Mouse (Mus musculus) limb, embryonic 15.5 days (tissue): ENCODE measurements around the gene Foxo4. TPM values are rescaled to one million over a fixed set of nuclear protein-coding genes. Genes with fewer than 3 reads are reported as not detected.
A peak's percentile ranks its signal among the peaks of the same experiment; 100 is the strongest.

Source experiments
- ATAC-seq: fragments of 200-750 bp; cut with Nextera tagmentation; 2 replicates; pipeline ENCODE4 v1.8.0; 2017; ENCODE audit warnings: low read depth, moderate TSS enrichment; ENCODE audit not compliant: insufficient number of reproducible peaks, low FRiP score, low TSS enrichment
- H3K27ac ChIP-seq: fragments of 300-500 bp; sonication (generic); 2 replicates; pipeline ENCODE4 v1.5.1; 2015; ENCODE audit warnings: moderate library complexity, mild to moderate bottlenecking, inconsistent platforms
- H3K27me3 ChIP-seq: fragments of 300-500 bp; sonication (generic); 2 replicates; pipeline ENCODE4 v1.6.1; 2015; ENCODE audit warnings: inconsistent platforms
- H3K36me3 ChIP-seq: fragments of 300-500 bp; sonication (generic); 2 replicates; pipeline ENCODE4 v1.6.1; 2015; ENCODE audit warnings: inconsistent platforms
- H3K4me1 ChIP-seq: fragments of 300-500 bp; sonication (generic); 2 replicates; pipeline ENCODE4 v1.6.1; 2015; ENCODE audit warnings: inconsistent platforms
- H3K4me2 ChIP-seq: fragments of 300-500 bp; sonication (generic); 2 replicates; pipeline ENCODE4 v1.6.1; 2015; ENCODE audit warnings: mild to moderate bottlenecking, inconsistent platforms
- H3K4me3 ChIP-seq: fragments of 300-500 bp; sonication (generic); 2 replicates; pipeline ENCODE4 v1.5.1; 2015; ENCODE audit warnings: mild to moderate bottlenecking, inconsistent platforms
- H3K9ac ChIP-seq: fragments of 300-500 bp; sonication (generic); 2 replicates; pipeline ENCODE4 v1.6.1; 2015; ENCODE audit warnings: inconsistent platforms
- H3K9me3 ChIP-seq: fragments of 300-500 bp; sonication (generic); 2 replicates; pipeline ENCODE4 v1.6.1; 2016; ENCODE audit warnings: inconsistent platforms
- WGBS: fragments of 180-500 bp; shearing (Covaris S2); methylation state at CpG from one replicate; pipeline ENCODE4 v1.1.7; 2015; 5-methylcytosine and 5-hydroxymethylcytosine counted together
- polyA plus RNA-seq: library from polyadenylated mRNA; unstranded; fragments of >200 nt; fragmentation: Nextera tagmentation; extraction: Ambion mirVana; gene quantifications from 2 replicates; pipeline ENCODE4 v1.2.1, GENCODE M21; 2015

Foxo4 gene
- polyA plus RNA-seq, 1 experiment from 2014 or later: 3.7 TPM

DNA sequence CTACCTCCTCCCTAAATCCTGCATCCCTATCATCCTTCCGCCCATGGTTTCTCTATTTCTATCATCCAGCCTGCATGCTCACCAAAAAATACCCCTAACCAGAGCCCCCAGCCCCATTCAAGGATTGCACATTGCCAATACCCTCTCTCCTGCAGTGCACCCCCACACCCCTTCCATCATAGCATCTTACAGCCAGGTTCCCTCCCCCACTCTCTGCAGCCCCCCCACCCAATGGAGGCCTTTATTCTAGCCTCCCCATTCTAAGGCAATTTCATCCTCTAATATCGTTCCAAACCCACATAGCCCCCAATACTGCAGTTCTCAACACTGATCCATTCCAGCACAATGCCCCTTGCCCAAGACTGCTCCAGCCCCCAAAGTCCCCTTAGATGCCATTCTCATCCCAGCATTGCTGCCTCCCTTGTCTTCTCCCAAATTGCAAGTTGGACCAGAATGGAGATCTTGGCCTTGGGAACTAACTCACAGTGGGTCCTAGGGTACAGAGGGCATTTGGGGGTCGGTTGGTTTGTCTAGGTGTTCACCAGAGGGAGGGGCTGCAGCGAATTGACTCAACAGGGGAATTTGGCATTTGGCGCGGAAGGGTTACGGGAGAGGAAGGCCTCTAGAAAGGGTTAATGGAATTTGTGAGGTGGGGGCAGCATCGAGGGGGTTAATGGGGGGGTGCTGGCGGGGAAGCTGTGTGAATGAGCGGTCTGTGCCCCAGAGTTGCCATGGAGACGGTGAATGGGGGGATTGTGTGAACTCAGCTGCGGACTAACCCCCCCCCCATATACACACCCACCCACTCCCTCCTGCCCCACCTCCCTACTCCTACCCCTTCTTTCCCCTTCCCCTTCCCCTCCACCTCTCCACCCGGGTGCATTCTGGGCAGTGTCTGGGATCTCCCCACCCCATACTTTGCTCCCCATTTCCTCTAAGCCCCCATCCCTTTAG is 45.4 kb downstream of the Foxo4 start:
- WGBS: 35% methylated on average over 9 of the region's 13 CpGs

DNA sequence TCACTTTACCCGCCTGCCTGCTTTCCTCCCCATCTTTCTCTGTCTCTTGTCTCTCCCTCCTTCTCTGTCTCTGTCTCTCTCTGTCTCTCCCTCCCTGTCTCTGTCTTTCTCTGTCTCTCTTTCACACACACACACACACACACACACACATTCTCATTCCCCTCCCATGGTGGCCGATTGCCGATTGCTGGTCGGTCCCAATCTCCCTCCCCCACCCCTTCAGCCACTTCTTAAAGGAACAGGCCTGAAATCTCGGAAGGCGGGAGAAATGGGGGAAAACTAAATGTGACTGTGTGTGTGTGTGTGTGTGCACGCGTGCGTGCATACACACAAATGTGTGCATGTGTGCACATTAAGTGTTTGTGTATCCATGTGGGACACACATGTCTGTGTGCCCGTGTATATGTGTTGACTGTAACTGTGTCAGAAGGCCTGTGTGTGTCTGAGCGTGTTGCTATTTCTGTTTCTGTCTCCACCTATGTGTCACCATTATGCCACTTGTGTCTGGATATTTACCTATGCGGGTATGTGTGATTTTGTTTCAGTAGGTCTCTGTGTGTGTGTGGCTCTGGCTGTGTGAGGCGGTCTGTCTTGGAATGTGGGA is 46.2 kb downstream of the Foxo4 start:
- ATAC-seq: no peak

More for the DNA sequence above, 45.4 kb downstream of the Foxo4 start:
- H3K27me3 ChIP-seq: peaks cover 20% of the 10 kb centered on the region
- H3K4me1 ChIP-seq: peaks cover 13% of the 10 kb centered on the region
- H3K9me3 ChIP-seq: no peaks in the 10 kb centered on the region
- H3K4me3 ChIP-seq: peak overlapping the region; percentile 43
- ATAC-seq: peak; percentile 70
- peak overlapping the region; percentile 74 for H3K27ac ChIP-seq
- H3K9ac ChIP-seq: no peak overlapping the region
- peaks cover 14% of the 10 kb centered on the region; the same call in 1 of the 2 replicates for H3K36me3 ChIP-seq
- peak overlapping the region; percentile 39 for H3K4me2 ChIP-seq

DNA sequence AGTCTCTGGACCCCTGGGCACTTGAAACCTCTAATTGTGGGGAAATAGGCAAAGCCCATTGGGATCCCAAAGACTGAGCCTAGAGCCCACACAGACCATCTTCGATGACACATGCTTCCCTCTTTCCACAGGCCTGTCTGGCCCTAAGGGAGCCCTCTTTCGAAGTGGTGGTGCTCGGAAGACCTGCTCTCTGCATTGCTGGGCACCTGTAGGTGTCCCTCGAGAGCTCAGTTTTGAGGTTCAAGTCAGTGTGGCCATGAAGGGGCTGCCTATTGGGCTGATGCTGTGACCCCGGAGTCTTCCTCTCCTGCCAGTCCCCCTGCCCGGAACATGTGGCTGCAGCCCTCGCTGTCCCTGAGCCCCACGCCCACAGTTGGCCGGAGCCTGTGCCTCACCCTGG is 47.3 kb downstream of the Foxo4 start:
- WGBS: 79% methylated on average over 9 of the region's 9 CpGs
- peaks cover 20% of the 10 kb centered on the region; the same call in 1 of the 2 replicates for H3K27me3 ChIP-seq
- peaks cover 13% of the 10 kb centered on the region for H3K4me1 ChIP-seq
- H3K9me3 ChIP-seq: no peaks in the 10 kb centered on the region
- H3K36me3 ChIP-seq: peaks cover 9% of the 10 kb centered on the region; the same call in 1 of the 2 replicates
- no peak overlapping the region for H3K9ac ChIP-seq
- H3K4me3 ChIP-seq: no peak overlapping the region
- ATAC-seq: no peak
- H3K27ac ChIP-seq: no peak overlapping the region
- no peak overlapping the region; the same call in 1 of the 2 replicates for H3K4me2 ChIP-seq

More for the DNA sequence above, 46.2 kb downstream of the Foxo4 start:
- peak overlapping the region; percentile 47; the same call in 1 of the 2 replicates for H3K27ac ChIP-seq
- H3K9ac ChIP-seq: no peak overlapping the region
- H3K4me1 ChIP-seq: peaks cover 13% of the 10 kb centered on the region
- H3K27me3 ChIP-seq: peaks cover 17% of the 10 kb centered on the region; the same call in 1 of the 2 replicates
- no peaks in the 10 kb centered on the region for H3K9me3 ChIP-seq
- peak overlapping the region; percentile 43 for H3K4me3 ChIP-seq
- peaks cover 10% of the 10 kb centered on the region; the same call in 1 of the 2 replicates for H3K36me3 ChIP-seq
- peak overlapping the region; percentile 39 for H3K4me2 ChIP-seq
- WGBS: 30% methylated on average over 13 of the region's 13 CpGs

DNA sequence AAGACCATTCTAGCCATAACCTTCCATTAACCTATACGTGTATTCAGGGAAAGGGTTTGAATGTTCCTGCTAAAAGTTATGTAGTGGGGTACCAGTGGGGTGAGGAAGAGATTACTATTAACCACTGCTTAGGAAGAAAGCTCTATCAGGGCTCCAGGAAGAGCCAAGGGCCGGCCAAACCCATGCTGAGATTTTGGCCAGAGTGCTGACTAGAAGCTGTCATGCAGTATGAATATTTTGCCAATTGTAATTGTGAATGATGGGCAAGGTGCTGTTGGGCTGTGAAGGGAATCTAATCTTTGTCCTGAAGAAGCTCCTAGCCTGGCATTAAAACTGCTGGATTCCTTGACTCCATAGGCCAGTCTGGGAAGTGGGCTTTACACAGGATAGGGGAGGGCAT is 50.3 kb downstream of the Foxo4 start:
- no peak for ATAC-seq
- Histone ChIP-seq H3K36me3 (no peaks in the 10 kb centered on the region), H3K4me3 (no peak overlapping the region), H3K27me3 (peaks cover 19% of the 10 kb centered on the region; the same call in 1 of the 2 replicates), H3K9me3 (no peaks in the 10 kb centered on the region), H3K4me2 (no peak overlapping the region), H3K4me1 (peaks cover 13% of the 10 kb centered on the region), H3K27ac (no peak overlapping the region), H3K9ac (no peak overlapping the region)
- WGBS: 53% methylated on average over 2 of the region's 2 CpGs

DNA sequence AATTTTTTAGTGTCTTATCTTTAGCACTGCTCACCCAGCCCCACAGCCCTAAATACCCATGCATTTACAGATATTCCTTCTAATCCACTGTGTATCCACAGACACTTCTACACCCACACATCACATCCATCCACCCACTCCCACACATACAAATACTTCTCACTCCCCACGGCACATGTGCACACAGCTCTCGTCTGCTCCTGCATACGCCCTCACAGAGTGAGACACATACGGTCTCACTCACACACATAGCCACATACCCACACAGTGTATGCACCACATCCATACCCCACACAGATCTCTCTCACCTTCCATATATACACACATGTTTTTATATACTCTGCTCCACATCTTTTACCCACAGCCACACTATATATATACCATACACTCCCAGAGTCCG is 55.0 kb downstream of the Foxo4 start:
- Histone ChIP-seq H3K4me2 (no peak overlapping the region), H3K4me1 (no peaks in the 10 kb centered on the region), H3K9me3 (no peaks in the 10 kb centered on the region), H3K27me3 (peaks cover 6% of the 10 kb centered on the region; the same call in 1 of the 2 replicates), H3K9ac (no peak overlapping the region), H3K36me3 (no peaks in the 10 kb centered on the region), H3K4me3 (no peak overlapping the region), H3K27ac (no peak overlapping the region)
- no peak for ATAC-seq
- 89% methylated on average over 5 of the region's 5 CpGs for WGBS

Other genes starting within 250 kb of the Foxo4 start
- gene Tex11, start 194.9 kb upstream of the Foxo4 start, polyA plus RNA-seq: 0.05 TPM in 1 of 2 replicates, not detected in the other
- 1.7 and 2.3 TPM in 2 replicates for gene Slc7a3, start 168.5 kb upstream of the Foxo4 start, polyA plus RNA-seq
- gene Snx12, start 32.0 kb upstream of the Foxo4 start, polyA plus RNA-seq: 52.0 and 52.8 TPM in 2 replicates
- not detected in 2 replicates for gene Gm614, start 9.5 kb downstream of the Foxo4 start, polyA plus RNA-seq
- gene Il2rg, start 13.7 kb downstream of the Foxo4 start, polyA plus RNA-seq: 19.3 and 20.4 TPM in 2 replicates
- not detected in 2 replicates for gene Gm20489, start 14.5 kb downstream of the Foxo4 start, polyA plus RNA-seq
- 28.7 and 30.5 TPM in 2 replicates for gene Med12, start 19.5 kb downstream of the Foxo4 start, polyA plus RNA-seq
- 12.9 and 14.3 TPM in 2 replicates for gene Nlgn3, start 44.6 kb downstream of the Foxo4 start, polyA plus RNA-seq
- gene Gjb1, start 121.8 kb downstream of the Foxo4 start, polyA plus RNA-seq: 0.15 and 0.21 TPM in 2 replicates
- 31.0 and 33.5 TPM in 2 replicates for gene Zmym3, start 166.3 kb downstream of the Foxo4 start, polyA plus RNA-seq
- gene Nono, start 174.8 kb downstream of the Foxo4 start, polyA plus RNA-seq: 342 and 352 TPM in 2 replicates
- gene Itgb1bp2, start 194.6 kb downstream of the Foxo4 start, polyA plus RNA-seq: 37.1 and 115 TPM in 2 replicates